Mouse (Mus musculus): ENCODE data around the gene Rnf220.

GRCm38 (mm10) chr4:117288277-117288926, 208.4 kb downstream of the Rnf220 start:
- TF ChIP-seq CTCF (IDR thresholded peaks at IDR 0.05; ENCODE audit: low read depth) (no peak), EP300 (IDR thresholded peaks at IDR 0.05; ENCODE audit: low read depth) (no peak)

Measured in liver, postnatal 0 days (tissue).